Mouse (Mus musculus) ES-E14 (cell line): ENCODE measurements around the gene Cyb5r3. TPM values are rescaled to one million over a fixed set of nuclear protein-coding genes. Genes with fewer than 3 reads are reported as not detected.

Experiments
- DNase-seq: peaks from one replicate; pipeline ENCODE4 v3.0.0-alpha.2; 2013; ENCODE audit warnings: low read depth, low spot score
- H3K27ac ChIP-seq: 2 replicates; pipeline ENCODE4 v1.5.1; 2012; ENCODE audit warnings: low read depth, mild to moderate bottlenecking, low read length, moderate library complexity, mixed read lengths; ENCODE audit not compliant: poor library complexity, insufficient read depth, severe bottlenecking
- H3K36me3 ChIP-seq: 2 replicates; pipeline ENCODE4 v1.6.1; 2012; ENCODE audit warnings: mild to moderate bottlenecking, low read length, moderate library complexity, mixed read lengths; ENCODE audit not compliant: control insufficient read depth, poor library complexity, insufficient read depth, severe bottlenecking
- H3K4me1 ChIP-seq, 2 experiments: fragments of 150-350 bp in 1 of 2; sonication (generic) in 1 of 2; 2 replicates each; pipeline ENCODE4 v1.6.1; 2012; ENCODE audit warnings: low read length in 2 of 2, mild to moderate bottlenecking in 1 of 2, mixed read lengths in 1 of 2; ENCODE audit not compliant: control insufficient read depth in 2 of 2, insufficient read depth in 2 of 2, poor library complexity in 1 of 2
- H3K4me3 ChIP-seq, 2 experiments: fragments of 150-350 bp in 1 of 2; sonication (generic) in 1 of 2; 2 replicates each; pipeline ENCODE4 v1.5.1; 2012; ENCODE audit warnings: low read length in 2 of 2, low read depth in 1 of 2, mild to moderate bottlenecking in 1 of 2, mixed read lengths in 1 of 2; ENCODE audit not compliant: insufficient read depth in 1 of 2, poor library complexity in 1 of 2, severe bottlenecking in 1 of 2
- H3K9ac ChIP-seq: 2 replicates; pipeline ENCODE4 v1.6.1; 2012; ENCODE audit warnings: low read depth, mild to moderate bottlenecking, low read length, mixed read lengths; ENCODE audit not compliant: poor library complexity, insufficient read depth, severe bottlenecking
- H3K9me3 ChIP-seq: fragments of 150-350 bp; sonication (generic); 2 replicates; pipeline ENCODE4 v1.6.1; 2012; ENCODE audit warnings: low read depth, mild to moderate bottlenecking, low read length; ENCODE audit not compliant: control insufficient read depth, insufficient read depth
- CHD2 ChIP-seq: IDR thresholded peaks from 2 replicates; pipeline ENCODE4 v1.6.1; 2014; ENCODE audit warnings: mild to moderate bottlenecking, low read depth, low read length, inconsistent platforms
- HCFC1 ChIP-seq: IDR thresholded peaks from 2 replicates; pipeline ENCODE4 v1.6.1; 2012; ENCODE audit warnings: low read length, inconsistent platforms, borderline replicate concordance; ENCODE audit not compliant: insufficient read depth
- MAFK ChIP-seq: IDR thresholded peaks from 2 replicates; pipeline ENCODE4 v1.6.1; 2014; ENCODE audit warnings: mild to moderate bottlenecking, low read depth, low read length, inconsistent platforms; ENCODE audit not compliant: insufficient read depth
- ZC3H11A ChIP-seq: IDR thresholded peaks from 2 replicates; pipeline ENCODE4 v1.6.1; 2012; ENCODE audit warnings: low read depth, mild to moderate bottlenecking, inconsistent platforms, low read length, borderline replicate concordance
- ZNF384 ChIP-seq: IDR thresholded peaks from 2 replicates; pipeline ENCODE4 v1.6.1; 2012; ENCODE audit warnings: low read depth, low read length, inconsistent platforms
- in situ Hi-C, 2 experiments: fragments of 600-800 bp; cut with MboI; formaldehyde crosslinking; loops; one replicate each; pipeline ENCODE4 v1.15.1; 2025; ENCODE audit warnings: low sequenced_read_pairs in 2 of 2, inconsistent platforms in 1 of 2; ENCODE audit not compliant: unreplicated experiment in 2 of 2
- total RNA-seq: library from RNA; depleted of rRNA; stranded (reverse); fragments of 300-350 nt; gene quantifications from 2 replicates; pipeline ENCODE4 v1.2.3, GENCODE M21; 2012; rRNA removed

Cyb5r3 gene
- total RNA-seq = 81.5 and 94.2 TPM in 2 replicates

- H3K9ac ChIP-seq = peak within 1 kb of the TSS; percentile 87
- H3K27ac ChIP-seq = peak within 1 kb of the TSS; percentile 78
- peaks cover 0 to 14% of the 10 kb centered on the region in 2 experiments; a peak in 2 of 4 replicates for H3K4me1 ChIP-seq
- no peak for TF ChIP-seq MAFK
- no peak for TF ChIP-seq ZC3H11A
- TF ChIP-seq CHD2 = no peak
- TF ChIP-seq HCFC1 = no peak
- no peak for TF ChIP-seq ZNF384
- in situ Hi-C loops = no loop called here
- no peak for DNase-seq
- H3K4me3 ChIP-seq = peak within 1 kb of the TSS; percentile 88 to 92
- no peaks in the 10 kb centered on the region; the same call in 1 of the 2 replicates for H3K36me3 ChIP-seq
- H3K9me3 ChIP-seq = no peaks in the 10 kb centered on the region
Measured at GRCm38 (mm10) chr15:83172492-83173429, at the start of gene Cyb5r3. Cyb5r3 (minus strand) TSS chr15:83172592.

- no peak overlapping the region for H3K9ac ChIP-seq
- H3K4me1 ChIP-seq = peaks cover 0 to 15% of the 10 kb centered on the region in 2 experiments; a peak in 2 of 4 replicates
- H3K4me3 ChIP-seq = no peak overlapping the region
- no peak for DNase-seq
- H3K27ac ChIP-seq = no peak overlapping the region
- in situ Hi-C loops = no loop called here
- H3K9me3 ChIP-seq = no peaks in the 10 kb centered on the region
- no peak for TF ChIP-seq HCFC1
- no peak for TF ChIP-seq ZNF384
- TF ChIP-seq CHD2 = no peak
- TF ChIP-seq MAFK = no peak
- no peak for TF ChIP-seq ZC3H11A
- no peaks in the 10 kb centered on the region; the same call in none of the 2 replicates for H3K36me3 ChIP-seq
Measured at GRCm38 (mm10) chr15:83221721-83222120, 49.3 kb upstream of the Cyb5r3 start.

DNA sequence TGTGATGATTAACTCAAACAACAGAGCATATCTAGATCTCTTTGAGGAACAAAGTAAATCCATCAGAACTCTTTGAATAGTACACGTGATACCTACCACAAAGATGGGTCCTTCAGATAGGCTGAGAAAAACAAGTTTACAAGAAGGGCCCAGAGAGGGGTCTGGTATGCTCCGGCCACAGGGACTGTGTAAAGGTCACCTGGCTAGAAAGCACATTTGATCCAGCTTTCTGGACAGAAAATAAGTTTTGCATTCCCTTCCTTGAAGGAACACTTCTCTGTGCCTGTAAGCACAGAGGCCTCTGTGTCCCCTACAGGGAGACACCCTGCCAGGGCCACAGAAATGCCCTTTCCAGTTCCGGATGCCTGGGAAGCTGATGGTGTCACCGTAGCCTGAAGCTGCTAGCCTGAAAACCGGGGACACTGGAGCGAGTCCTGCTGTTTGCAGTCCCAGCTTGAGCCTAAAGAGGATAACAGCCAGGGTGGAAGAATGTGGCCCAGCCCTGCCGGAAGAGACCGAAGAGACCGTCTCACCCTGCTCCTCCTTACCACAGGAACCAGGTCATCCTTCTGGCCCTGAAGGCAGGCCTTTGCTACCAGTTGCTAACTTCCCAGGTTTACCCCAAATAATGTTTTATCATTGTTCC lies 48.1 kb upstream of the Cyb5r3 start:
- no peaks in the 10 kb centered on the region for H3K9me3 ChIP-seq
- H3K36me3 ChIP-seq = no peaks in the 10 kb centered on the region; the same call in 1 of the 2 replicates
- in situ Hi-C loops = no loop called here
- H3K27ac ChIP-seq = no peak overlapping the region
- no peak for DNase-seq
- H3K4me3 ChIP-seq = no peak overlapping the region
- peaks cover 0 to 15% of the 10 kb centered on the region in 2 experiments; a peak in 2 of 4 replicates for H3K4me1 ChIP-seq
- TF ChIP-seq MAFK (no peak), ZC3H11A (no peak), CHD2 (no peak), ZNF384 (no peak), HCFC1 (no peak)
- no peak overlapping the region for H3K9ac ChIP-seq

DNA sequence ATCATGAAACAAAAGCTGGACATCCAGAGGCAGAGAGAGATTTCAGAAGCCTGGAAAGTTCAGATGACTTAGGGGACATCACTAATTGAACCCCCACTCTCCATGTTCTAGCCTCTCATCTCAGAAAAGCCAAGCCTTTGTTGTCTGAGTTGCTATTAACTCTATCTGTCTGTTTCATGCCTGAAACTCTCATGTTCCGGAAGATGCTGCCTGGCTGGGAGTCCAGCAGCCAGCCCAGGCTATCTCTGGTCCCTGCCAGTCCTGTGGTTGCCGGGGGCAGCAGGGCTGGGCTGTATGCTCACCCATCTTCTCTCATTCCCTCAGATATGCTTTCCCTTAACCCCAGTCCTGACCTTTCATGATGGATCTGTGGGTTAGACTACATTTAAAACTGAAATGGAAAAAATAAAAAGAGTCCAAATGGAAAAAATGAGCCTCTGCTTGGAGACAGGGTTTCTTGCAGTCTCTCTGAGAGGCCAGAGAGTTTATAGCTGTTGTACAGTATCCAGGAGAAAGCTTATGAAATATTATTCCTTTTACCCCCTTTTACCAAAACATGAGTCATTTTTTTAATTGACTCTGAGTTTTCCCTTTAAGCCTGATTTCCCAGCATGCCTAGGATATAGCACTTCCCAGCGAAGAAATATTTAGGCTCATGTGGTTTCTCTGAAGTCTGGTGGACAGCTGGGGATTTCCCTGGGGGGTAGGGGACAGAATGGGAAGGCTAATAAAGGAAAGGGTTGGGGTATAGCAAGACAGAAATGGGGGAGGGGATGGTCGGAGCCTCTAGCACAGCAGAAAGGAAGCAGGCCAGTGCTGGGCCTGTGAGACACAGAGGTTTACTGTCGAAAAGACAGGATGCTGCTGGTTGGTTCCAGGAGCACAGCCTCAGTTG lies 43.2 kb upstream of the Cyb5r3 start:
- no peak overlapping the region for H3K4me3 ChIP-seq
- TF ChIP-seq CHD2 = no peak
- TF ChIP-seq MAFK = no peak
- no peak for TF ChIP-seq ZNF384
- TF ChIP-seq HCFC1 = no peak
- TF ChIP-seq ZC3H11A = no peak
- in situ Hi-C loops = no loop called here
- H3K36me3 ChIP-seq = no peaks in the 10 kb centered on the region
- H3K4me1 ChIP-seq = no peaks in the 10 kb centered on the region
- no peak for DNase-seq
- H3K27ac ChIP-seq = no peak overlapping the region
- no peaks in the 10 kb centered on the region for H3K9me3 ChIP-seq
- no peak overlapping the region for H3K9ac ChIP-seq
